Mouse (Mus musculus) forebrain, postnatal 0 days (tissue): ENCODE measurements at regions not wholly inside any gene's neighbourhood (a gene's known extent, or its start where the extent isn't known, plus 50 kb on each side); places are given as distances from the start of the nearest gene placed in this dataset.

Experiments used
- ATAC-seq: fragments of 200-750 bp; cut with Nextera tagmentation; 2 replicates; pipeline ENCODE4 v1.8.0; 2017; ENCODE audit warnings: mild to moderate bottlenecking, moderate library complexity
- DNase-seq: peaks from one replicate; pipeline ENCODE4 v3.0.0-alpha.2; 2015
- H3K27ac ChIP-seq: fragments of 300-500 bp; sonication (generic); 2 replicates; pipeline ENCODE4 v1.5.1; 2014; ENCODE audit warnings: low read depth, mild to moderate bottlenecking, antibody characterized with exemption, low read length, moderate library complexity, mixed read lengths
- H3K27me3 ChIP-seq: fragments of 300-500 bp; sonication (generic); 2 replicates; pipeline ENCODE4 v1.6.1; 2014; ENCODE audit warnings: mild to moderate bottlenecking, low read length, mixed read lengths; ENCODE audit not compliant: insufficient read depth
- H3K36me3 ChIP-seq: fragments of 300-500 bp; sonication (generic); 2 replicates; pipeline ENCODE4 v1.6.1; 2014; ENCODE audit warnings: mild to moderate bottlenecking, moderate library complexity; ENCODE audit not compliant: insufficient read depth
- H3K4me1 ChIP-seq: fragments of 300-500 bp; sonication (generic); 2 replicates; pipeline ENCODE4 v1.6.1; 2014; ENCODE audit warnings: antibody characterized with exemption; ENCODE audit not compliant: insufficient read depth
- H3K4me2 ChIP-seq: fragments of 300-500 bp; sonication (generic); 2 replicates; pipeline ENCODE4 v1.6.1; 2014; ENCODE audit warnings: low read depth, mild to moderate bottlenecking, moderate library complexity
- H3K4me3 ChIP-seq: fragments of 300-500 bp; sonication (generic); 2 replicates; pipeline ENCODE4 v1.5.1; 2014; ENCODE audit warnings: low read depth, low read length, mixed read lengths
- H3K9ac ChIP-seq: fragments of 300-500 bp; sonication (generic); 2 replicates; pipeline ENCODE4 v1.6.1; 2014; ENCODE audit warnings: mild to moderate bottlenecking
- H3K9me3 ChIP-seq: fragments of 300-500 bp; sonication (generic); 2 replicates; pipeline ENCODE4 v1.6.1; 2016; ENCODE audit warnings: low read length
- CTCF ChIP-seq: sonication (generic); IDR thresholded peaks from 2 replicates; pipeline ENCODE4 v1.5.1; 2016; ENCODE audit warnings: antibody characterized with exemption, control low read depth, low read depth
- WGBS: fragments of 180-500 bp; shearing (Covaris S2); extraction: QIAGEN DNeasy Blood & Tissue Kit; methylation state at CpG from one replicate; pipeline ENCODE4 v1.1.7; 2014; 5-methylcytosine and 5-hydroxymethylcytosine counted together

DNA sequence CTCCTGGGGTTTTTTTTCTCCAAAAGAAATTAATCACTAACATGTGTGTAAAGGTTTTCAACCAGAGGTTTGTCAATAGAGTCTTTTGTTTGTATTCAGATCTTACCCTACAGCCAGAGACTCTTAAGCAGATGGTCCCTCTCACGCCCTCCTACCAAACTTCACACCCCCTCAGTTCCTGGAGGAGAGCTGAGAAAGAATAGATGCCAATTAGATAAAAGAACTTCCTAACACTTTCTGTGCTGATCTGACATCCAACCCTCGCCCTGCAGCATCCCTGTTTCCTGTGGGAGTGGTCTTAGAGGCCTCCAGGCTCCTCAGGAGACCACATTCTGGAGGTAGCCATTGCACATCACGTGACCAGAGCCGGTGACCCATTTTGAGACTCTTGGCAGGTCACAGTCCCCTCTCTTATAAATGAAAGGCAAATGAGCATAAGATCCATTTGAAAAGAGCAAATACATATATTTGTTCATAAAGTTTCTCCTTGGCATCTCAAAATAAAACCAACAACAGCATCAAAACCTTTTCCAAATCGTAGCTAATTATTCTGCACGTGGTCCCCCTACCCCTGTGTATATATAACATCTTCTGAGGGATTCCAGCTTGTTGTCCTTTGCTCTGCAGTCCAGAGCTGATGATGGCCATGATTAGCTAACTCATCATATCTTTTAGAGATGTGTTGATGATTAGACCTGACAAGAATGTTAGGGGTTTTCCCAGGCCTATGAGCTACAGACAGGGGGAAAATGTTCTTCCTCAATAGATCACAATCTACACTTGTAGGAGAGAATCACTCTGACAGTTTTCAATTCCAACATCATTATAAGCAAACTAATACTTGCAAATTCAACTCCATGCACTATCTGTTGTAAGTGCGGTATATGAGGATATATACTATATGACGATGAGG lies 54.4 kb upstream of the Gm6993 start:
- 0 out of 2 replicates have a peak, but pooled peaks cover 3% of the 10 kb centered on the region for H3K4me1 ChIP-seq
- no peak overlapping the region for H3K9ac ChIP-seq
- H3K27ac ChIP-seq, result no peak overlapping the region
- H3K4me2 ChIP-seq, result no peak overlapping the region
- H3K4me3 ChIP-seq, result no peak overlapping the region
- no peaks in the 10 kb centered on the region for H3K36me3 ChIP-seq
- ATAC-seq (peak; percentile 29; the same call in 1 of the 2 replicates), DNase-seq (no peak)
- no peaks in the 10 kb centered on the region for H3K27me3 ChIP-seq
- TF ChIP-seq CTCF, result no peak
- H3K9me3 ChIP-seq, result no peaks in the 10 kb centered on the region
- WGBS, result 73% methylated on average over 8 of the region's 8 CpGs

DNA sequence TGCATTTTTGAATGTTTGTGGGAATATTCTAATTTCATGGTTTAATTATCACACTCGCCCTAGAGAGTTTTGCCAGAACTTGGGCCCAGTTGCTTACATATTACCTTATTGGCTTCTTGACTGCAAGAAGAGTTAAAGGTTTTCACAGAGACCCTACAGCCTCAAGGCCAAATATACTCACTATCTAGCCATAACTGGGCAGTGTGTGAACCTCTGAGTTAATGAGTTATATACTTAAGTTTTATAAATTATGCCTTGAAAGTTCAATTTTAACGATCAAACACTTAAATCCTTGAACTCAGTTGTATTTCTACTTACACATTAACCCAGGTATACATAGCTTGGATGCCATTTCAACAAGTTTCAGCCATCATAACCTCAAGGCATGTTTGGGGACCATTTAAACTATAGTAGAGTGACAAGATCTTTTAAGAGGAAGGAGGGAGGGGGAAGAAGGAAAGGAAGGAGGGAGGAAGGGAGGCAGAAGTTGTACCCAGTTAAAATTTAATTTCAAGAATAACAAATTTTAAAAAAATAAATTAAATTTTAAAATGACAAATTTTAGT lies 52.5 kb upstream of the Gm6993 start:
- H3K9me3 ChIP-seq, result no peaks in the 10 kb centered on the region
- no peak overlapping the region for H3K9ac ChIP-seq
- H3K27ac ChIP-seq, result no peak overlapping the region
- 94% methylated on average over 2 of the region's 2 CpGs for WGBS
- no peaks in the 10 kb centered on the region for H3K36me3 ChIP-seq
- TF ChIP-seq CTCF, result no peak
- no peaks in the 10 kb centered on the region for H3K27me3 ChIP-seq
- no peak for DNase-seq
- no peak overlapping the region for H3K4me3 ChIP-seq
- H3K4me1 ChIP-seq, result 0 out of 2 replicates have a peak, but pooled peaks cover 3% of the 10 kb centered on the region
- ATAC-seq, result no peak
- H3K4me2 ChIP-seq, result no peak overlapping the region

- no peak for ATAC-seq
- 92% methylated on average over 4 of the region's 4 CpGs for WGBS
- H3K4me1 ChIP-seq, result 0 out of 2 replicates have a peak, but pooled peaks cover 3% of the 10 kb centered on the region
- H3K4me3 ChIP-seq, result no peak overlapping the region
- no peaks in the 10 kb centered on the region for H3K36me3 ChIP-seq
- DNase-seq, result no peak
- no peak for TF ChIP-seq CTCF
- H3K9ac ChIP-seq, result no peak overlapping the region
- H3K27me3 ChIP-seq, result no peaks in the 10 kb centered on the region
- H3K27ac ChIP-seq, result no peak overlapping the region
- H3K4me2 ChIP-seq, result no peak overlapping the region
- no peaks in the 10 kb centered on the region for H3K9me3 ChIP-seq
Observed at GRCm38 (mm10) chr12:31190265-31190664, 50.3 kb upstream of the Gm6993 start.
